Mouse (Mus musculus): Measurements from ENCODE around the gene Stxbp6. TPM values are rescaled to one million over a fixed set of nuclear protein-coding genes. Genes with fewer than 3 reads are reported as not detected.

Stxbp6 gene
- 8.1 and 10.3 TPM in 2 replicates for polyA plus RNA-seq (2012; rRNA removed; ENCODE audit: low replicate concordance)

GRCm38 (mm10) chr12:45074611-45075342, at the start of gene Stxbp6:
Stxbp6 (minus strand) TSS chr12:45074709.

Measured in subcutaneous adipose tissue, adult 2 months (tissue).